29 mouse cellular contexts compared by ENCODE assay signal in genomic region chr17:64426536-64426935, GRCm38 (mm10).
A peak's percentile ranks its signal among the peaks of the same experiment; 100 is the strongest.
DNase-seq lines count a peak whose midpoint lies in the region; ATAC-seq lines count a peak whose summit lies in the region.
"Had no signal": no experiment of that assay in that cellular context is flagged by ENCODE, and none has a peak within 500 bp of the region (broad histone marks: within the 10 kb centered on the region; RNA-seq: fewer than 3 reads in every experiment).

No protein-coding gene starts in this region.

- peak; percentile 37 for DNase-seq in forebrain, embryonic 14.5 days (ENCODE audit: low spot score)
- no peak for DNase-seq in forebrain, embryonic 11.5 days (ENCODE audit: low spot score)
- DNase-seq in retina, embryonic 14.5 days (ENCODE audit: low spot score), result peak; percentile 23
- no peak for DNase-seq in retina, postnatal 1 day
- peak; percentile 25 for DNase-seq in forelimb bud, embryonic 11.5 days (ENCODE audit: low read depth, low spot score)
- DNase-seq in adrenal gland, postnatal 4 days (ENCODE audit: low spot score in 2 of 2), result no peak
- DNase-seq in gastrocnemius, postnatal 14 days, result no peak
- DNase-seq: adrenal gland, adult 8-10 months; adrenal gland, postnatal 25 days; B cell, adult 2 months; cerebellum, adult 11 months; cerebellum, adult 2 months; cerebellum, adult 9-11 months; cerebellum, postnatal 25 days; gastrocnemius, postnatal 10 days; heart, adult 18-20 months; heart, postnatal 14 days; heart, postnatal 4 days; kidney, adult 18-20 months had no signal

- ATAC-seq in forebrain, embryonic 14.5 days, result no peak; the same call in 1 of the 2 replicates
- no peak for ATAC-seq in forebrain, embryonic 11.5 days (replicated peaks; ENCODE audit: low FRiP score)
- ATAC-seq: activated CD4-positive, CD25-positive, alpha-beta regulatory T cell, adult 4 months; forebrain, embryonic 15.5 days; inflammation-experienced regulatory T-cells, adult 6 months; intestine, embryonic 16.5 days had no signal

- H3K4me3 ChIP-seq in forebrain, embryonic 14.5 days (ENCODE audit: low read depth, low read length), result no peak overlapping the region
- H3K4me3 ChIP-seq in forebrain, embryonic 11.5 days (ENCODE audit: low read depth, low read length), result no peak overlapping the region
- H3K4me3 ChIP-seq: forebrain, embryonic 10.5 days; forebrain, embryonic 15.5 days; heart, embryonic 10.5 days; heart, embryonic 13.5 days; hindbrain, embryonic 15.5 days had no signal

- intact Hi-C loops in gastrocnemius, postnatal 14 days (cut with DNase I; ENCODE audit: low total_unique reads), result no loop called here

- H3K27ac ChIP-seq in forebrain, embryonic 14.5 days (ENCODE audit: low read depth, low read length), result no peak overlapping the region
- no peak overlapping the region for H3K27ac ChIP-seq in forebrain, embryonic 11.5 days (ENCODE audit: low read depth, low read length)
- H3K27ac ChIP-seq: forebrain, embryonic 10.5 days; forebrain, embryonic 15.5 days; heart, embryonic 10.5 days; heart, embryonic 13.5 days; hindbrain, embryonic 15.5 days had no signal

- no peak overlapping the region for H3K4me2 ChIP-seq in forebrain, embryonic 14.5 days (ENCODE audit: low read length)
- H3K4me2 ChIP-seq in forebrain, embryonic 11.5 days (ENCODE audit: low read depth, low read length, severe bottlenecking), result no peak overlapping the region
- H3K4me2 ChIP-seq: forebrain, embryonic 15.5 days; heart, embryonic 13.5 days; hindbrain, embryonic 15.5 days had no signal

- H3K4me1 ChIP-seq in forebrain, embryonic 14.5 days (ENCODE audit: control insufficient read depth, insufficient read depth, low read length), result no peaks in the 10 kb centered on the region
- no peaks in the 10 kb centered on the region for H3K4me1 ChIP-seq in forebrain, embryonic 11.5 days (replicated peaks; ENCODE audit: control insufficient read depth, insufficient read depth, low read length)
- H3K4me1 ChIP-seq: heart, embryonic 10.5 days; hindbrain, embryonic 15.5 days had no signal

- WGBS in forebrain, embryonic 14.5 days, result 44% methylated on average over 5 of the region's 5 CpGs
- 62% methylated on average over 5 of the region's 5 CpGs for WGBS in forebrain, embryonic 11.5 days

- H3K36me3 ChIP-seq in forebrain, embryonic 14.5 days (ENCODE audit: control insufficient read depth, insufficient read depth, low read length), result no peaks in the 10 kb centered on the region
- no peaks in the 10 kb centered on the region for H3K36me3 ChIP-seq in forebrain, embryonic 11.5 days (ENCODE audit: control insufficient read depth, insufficient read depth, low read length)
- H3K36me3 ChIP-seq: forebrain, embryonic 10.5 days; forebrain, embryonic 15.5 days; G1E; heart, embryonic 10.5 days; heart, embryonic 13.5 days; hindbrain, embryonic 15.5 days had no signal

- no peaks in the 10 kb centered on the region for H3K9me3 ChIP-seq in forebrain, embryonic 14.5 days (replicated peaks; ENCODE audit: control insufficient read depth, low read length)
- H3K9me3 ChIP-seq in forebrain, embryonic 11.5 days (ENCODE audit: control insufficient read depth, low read length), result no peaks in the 10 kb centered on the region
- H3K9me3 ChIP-seq: forebrain, embryonic 10.5 days; forebrain, embryonic 15.5 days; G1E; heart, embryonic 10.5 days; heart, embryonic 13.5 days; hindbrain, embryonic 15.5 days had no signal

- no peak overlapping the region for H3K9ac ChIP-seq in forebrain, embryonic 14.5 days (ENCODE audit: low read length)
- H3K9ac ChIP-seq in forebrain, embryonic 11.5 days (ENCODE audit: low read length), result no peak overlapping the region
- H3K9ac ChIP-seq: forebrain, embryonic 15.5 days; heart, embryonic 13.5 days; hindbrain, embryonic 15.5 days had no signal

- H3K27me3 ChIP-seq in forebrain, embryonic 14.5 days (replicated peaks; ENCODE audit: control insufficient read depth, insufficient read depth, low read length), result no peaks in the 10 kb centered on the region
- no peaks in the 10 kb centered on the region for H3K27me3 ChIP-seq in forebrain, embryonic 11.5 days (ENCODE audit: control insufficient read depth, insufficient read depth, low read length)
- H3K27me3 ChIP-seq: CH12.LX; forebrain, embryonic 15.5 days; heart, embryonic 13.5 days; hindbrain, embryonic 15.5 days had no signal

Comparison
In these comparisons a context has a peak if more than half of its experiments do, and no peak if none do; other contexts are left out.
1. DNase-seq: peak in forebrain, embryonic 14.5 days (single experiment), retina, embryonic 14.5 days (single experiment) and forelimb bud, embryonic 11.5 days (single experiment); none in forebrain, embryonic 11.5 days (single experiment), retina, postnatal 1 day (single experiment), adrenal gland, postnatal 4 days (0 of 2) and gastrocnemius, postnatal 14 days (single experiment).